Mouse (Mus musculus) forebrain, embryonic 14.5 days (tissue): Measurements from ENCODE around the gene Gm21958. TPM values are rescaled to one million over a fixed set of nuclear protein-coding genes. Genes with fewer than 3 reads are reported as not detected.
"Not testable (repeated sequence)": the region's sequence is repeated elsewhere in the genome, so short reads cannot be mapped to it uniquely, and the experiment has no call there.

Experiments used
- ATAC-seq: fragments of 200-750 bp; cut with Nextera tagmentation; 2 replicates; pipeline ENCODE4 v1.8.0; 2017; ENCODE audit warnings: mild to moderate bottlenecking, moderate library complexity
- DNase-seq: peaks from one replicate; pipeline ENCODE4 v3.0.0-alpha.2; 2015; ENCODE audit warnings: low spot score
- H3K27ac ChIP-seq: fragments of 300-500 bp; sonication (generic); 2 replicates; pipeline ENCODE4 v1.5.1; 2014; ENCODE audit warnings: low read depth, mild to moderate bottlenecking, control low read depth, low read length, moderate library complexity
- H3K27me3 ChIP-seq: fragments of 300-500 bp; sonication (generic); replicated peaks from 2 replicates; pipeline ENCODE4 v1.6.1; 2014; ENCODE audit warnings: low read length, control low read depth, mixed read lengths; ENCODE audit not compliant: control insufficient read depth, insufficient read depth
- H3K36me3 ChIP-seq: fragments of 300-500 bp; sonication (generic); 2 replicates; pipeline ENCODE4 v1.6.1; 2014; ENCODE audit warnings: low read length, control low read depth; ENCODE audit not compliant: control insufficient read depth, insufficient read depth
- H3K4me1 ChIP-seq: fragments of 300-500 bp; sonication (generic); 2 replicates; pipeline ENCODE4 v1.6.1; 2014; ENCODE audit warnings: antibody characterized with exemption, low read length, control low read depth; ENCODE audit not compliant: control insufficient read depth, insufficient read depth
- H3K4me2 ChIP-seq: fragments of 300-500 bp; sonication (generic); 2 replicates; pipeline ENCODE4 v1.6.1; 2014; ENCODE audit warnings: mild to moderate bottlenecking, control low read depth, low read length
- H3K4me3 ChIP-seq: fragments of 300-500 bp; sonication (generic); 2 replicates; pipeline ENCODE4 v1.5.1; 2014; ENCODE audit warnings: low read depth, low read length, control low read depth
- H3K9ac ChIP-seq: fragments of 300-500 bp; sonication (generic); 2 replicates; pipeline ENCODE4 v1.6.1; 2014; ENCODE audit warnings: mild to moderate bottlenecking, low read length, control low read depth, moderate library complexity
- H3K9me3 ChIP-seq: fragments of 300-500 bp; sonication (generic); replicated peaks from 2 replicates; pipeline ENCODE4 v1.6.1; 2016; ENCODE audit warnings: low read length, control low read depth, mixed read lengths; ENCODE audit not compliant: control insufficient read depth
- whole genome bisulfite sequencing: fragments of 180-500 bp; shearing (Covaris S2); extraction: QIAGEN DNeasy Blood & Tissue Kit; methylation state at CpG from one replicate; pipeline ENCODE4 v1.1.7; 2014; 5-methylcytosine and 5-hydroxymethylcytosine counted together
- polyA plus RNA-seq: library from polyadenylated mRNA; unstranded; fragments of >200 nt; fragmentation: Nextera tagmentation; extraction: Ambion mirVana; gene quantifications from 2 replicates; pipeline ENCODE4 v1.2.1, GENCODE M21; 2014

The Gm21958 gene
- polyA plus RNA-seq, 1 experiment from 2014 or later: not detected

GRCm38 (mm10) chr3:54728100-54728499, 13.9 kb upstream of the Gm21958 start:
- Histone ChIP-seq H3K9me3 (no peaks in the 10 kb centered on the region), H3K4me1 (no peaks in the 10 kb centered on the region), H3K4me3 (no peak overlapping the region), H3K27me3 (no peaks in the 10 kb centered on the region), H3K27ac (no peak overlapping the region), H3K36me3 (peaks cover 75% of the 10 kb centered on the region), H3K9ac (no peak overlapping the region), H3K4me2 (no peak overlapping the region)
- WGBS: 94% methylated on average over 6 of the region's 6 CpGs
- ATAC-seq (no peak), DNase-seq (no peak)

GRCm38 (mm10) chr3:54727588-54727987, 13.4 kb upstream of the Gm21958 start:
- Histone ChIP-seq H3K9me3 (no peaks in the 10 kb centered on the region), H3K27me3 (no peaks in the 10 kb centered on the region), H3K9ac (no peak overlapping the region), H3K4me3 (no peak overlapping the region), H3K36me3 (peaks cover 75% of the 10 kb centered on the region), H3K27ac (no peak overlapping the region), H3K4me1 (no peaks in the 10 kb centered on the region), H3K4me2 (no peak overlapping the region)
- WGBS: 94% methylated on average over 2 of the region's 2 CpGs
- no peak for ATAC-seq
- no peak for DNase-seq

- no peak overlapping the region for H3K9ac ChIP-seq
Observed at GRCm38 (mm10) chr3:54725344-54725743, 11.2 kb upstream of the Gm21958 start.

GRCm38 (mm10) chr3:54723741-54724500, 9.8 kb upstream of the Gm21958 start:
- no peak for ATAC-seq
- H3K36me3 ChIP-seq: peaks cover 69% of the 10 kb centered on the region
- WGBS: 89% methylated on average over 10 of the region's 10 CpGs

More at GRCm38 (mm10) chr3:54725344-54725743, 11.2 kb upstream of the Gm21958 start:
- Histone ChIP-seq H3K4me1 (no peaks in the 10 kb centered on the region), H3K4me2 (no peak overlapping the region), H3K4me3 (no peak overlapping the region), H3K36me3 (peaks cover 78% of the 10 kb centered on the region), H3K9me3 (no peaks in the 10 kb centered on the region), H3K27ac (no peak overlapping the region), H3K27me3 (no peaks in the 10 kb centered on the region)
- DNase-seq (no peak), ATAC-seq (no peak)
- WGBS: 84% methylated on average over 2 of the region's 2 CpGs

GRCm38 (mm10) chr3:54718947-54719346, 4.8 kb upstream of the Gm21958 start:
- Histone ChIP-seq H3K27me3 (no peaks in the 10 kb centered on the region), H3K27ac (no peak overlapping the region), H3K4me1 (no peaks in the 10 kb centered on the region), H3K9ac (no peak overlapping the region), H3K9me3 (no peaks in the 10 kb centered on the region), H3K4me2 (no peak overlapping the region), H3K4me3 (no peak overlapping the region), H3K36me3 (peaks cover 79% of the 10 kb centered on the region)
- no peak for DNase-seq
- no peak for ATAC-seq
- 77% methylated on average over 3 of the region's 3 CpGs for WGBS

More at GRCm38 (mm10) chr3:54723741-54724500, 9.8 kb upstream of the Gm21958 start:
- DNase-seq: no peak
- Histone ChIP-seq H3K4me3 (no peak overlapping the region), H3K9me3 (no peaks in the 10 kb centered on the region), H3K9ac (no peak overlapping the region), H3K4me2 (no peak overlapping the region), H3K27ac (no peak overlapping the region), H3K4me1 (no peaks in the 10 kb centered on the region), H3K27me3 (no peaks in the 10 kb centered on the region)

GRCm38 (mm10) chr3:54717348-54717747, 3.2 kb upstream of the Gm21958 start:
- Histone ChIP-seq H3K36me3 (peaks cover 73% of the 10 kb centered on the region), H3K27ac (no peak overlapping the region), H3K9me3 (no peaks in the 10 kb centered on the region), H3K4me2 (no peak overlapping the region), H3K4me1 (no peaks in the 10 kb centered on the region), H3K9ac (no peak overlapping the region), H3K4me3 (no peak overlapping the region), H3K27me3 (no peaks in the 10 kb centered on the region)
- ATAC-seq: no peak
- no peak for DNase-seq
- 89% methylated on average over 6 of the region's 6 CpGs for WGBS

- WGBS: 94% methylated on average over 6 of the region's 6 CpGs
- DNase-seq (no peak), ATAC-seq (no peak)
- no peaks in the 10 kb centered on the region for H3K27me3 ChIP-seq
- H3K4me3 ChIP-seq: no peak overlapping the region
- H3K4me2 ChIP-seq: no peak overlapping the region
- no peak overlapping the region for H3K9ac ChIP-seq
- H3K9me3 ChIP-seq: no peaks in the 10 kb centered on the region
- H3K27ac ChIP-seq: no peak overlapping the region
- H3K36me3 ChIP-seq: peaks cover 73% of the 10 kb centered on the region
- no peaks in the 10 kb centered on the region for H3K4me1 ChIP-seq
Observed at GRCm38 (mm10) chr3:54715461-54715860, 1.3 kb upstream of the Gm21958 start.

- Histone ChIP-seq H3K4me1 (no peaks in the 10 kb centered on the region), H3K4me3 (no peak overlapping the region), H3K27me3 (no peaks in the 10 kb centered on the region), H3K9ac (no peak overlapping the region), H3K4me2 (no peak overlapping the region), H3K27ac (no peak overlapping the region), H3K36me3 (peaks cover 77% of the 10 kb centered on the region), H3K9me3 (no peaks in the 10 kb centered on the region)
- no peak for ATAC-seq
- 91% methylated on average over 9 of the region's 9 CpGs for WGBS
- no peak for DNase-seq
Observed at GRCm38 (mm10) chr3:54708972-54709371, 5.2 kb downstream of the Gm21958 start.

GRCm38 (mm10) chr3:54704106-54704505, 10.0 kb downstream of the Gm21958 start:
- WGBS: 96% methylated on average over 8 of the region's 8 CpGs
- H3K4me2 ChIP-seq, DNase-seq, H3K27ac ChIP-seq, ATAC-seq, H3K9ac ChIP-seq, H3K4me1 ChIP-seq, H3K27me3 ChIP-seq, H3K4me3 ChIP-seq, H3K9me3 ChIP-seq: not testable (repeated sequence)
- H3K36me3 ChIP-seq: peaks cover 64% of the 10 kb centered on the region
